Mouse (Mus musculus): ENCODE data around the gene 2010106E10Rik. TPM values are rescaled to one million over a fixed set of nuclear protein-coding genes. Genes with fewer than 3 reads are reported as not detected.
A peak's percentile ranks its signal among the peaks of the same experiment; 100 is the strongest.

Gene 2010106E10Rik
- polyA plus RNA-seq (2015; fragmentation: Nextera tagmentation; extraction: Ambion mirVana) = 2.3 and 3.0 TPM in 2 replicates

DNA sequence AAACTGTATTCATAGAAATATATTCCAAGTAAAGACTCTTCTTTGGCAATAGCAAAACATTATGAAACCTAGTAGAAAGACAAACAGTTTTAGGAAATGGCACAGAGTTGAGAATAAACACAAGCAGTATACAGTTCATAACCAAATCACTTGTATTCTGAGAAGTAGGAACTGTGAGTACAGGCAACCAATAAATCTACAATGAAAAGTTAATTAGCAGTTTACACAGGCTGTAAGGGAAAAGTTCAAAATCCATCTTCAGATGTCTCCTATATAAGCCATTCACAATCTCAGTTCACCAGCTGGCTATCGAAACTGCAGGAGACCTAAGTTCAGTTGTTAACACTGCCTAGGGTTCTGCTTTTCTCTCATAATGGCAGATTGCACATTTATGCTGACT lies at the start of gene 2010106E10Rik:
2010106E10Rik (plus strand) TSS at position 301 of the 400 bp plus-strand sequence.
- H3K27ac ChIP-seq = no peak within 1 kb of the TSS
- no peaks in the 10 kb centered on the region for H3K36me3 ChIP-seq
- no peak within 1 kb of the TSS for H3K4me3 ChIP-seq (replicated peaks)
- H3K9me3 ChIP-seq = no peaks in the 10 kb centered on the region
- H3K9ac ChIP-seq = no peak within 1 kb of the TSS
- H3K4me2 ChIP-seq (replicated peaks) = no peak within 1 kb of the TSS
- WGBS = 48% methylated on average over 1 of the region's 1 CpGs
- no peaks in the 10 kb centered on the region for H3K27me3 ChIP-seq (replicated peaks)
- no peaks in the 10 kb centered on the region for H3K4me1 ChIP-seq (replicated peaks)
- no peak for ATAC-seq

DNA sequence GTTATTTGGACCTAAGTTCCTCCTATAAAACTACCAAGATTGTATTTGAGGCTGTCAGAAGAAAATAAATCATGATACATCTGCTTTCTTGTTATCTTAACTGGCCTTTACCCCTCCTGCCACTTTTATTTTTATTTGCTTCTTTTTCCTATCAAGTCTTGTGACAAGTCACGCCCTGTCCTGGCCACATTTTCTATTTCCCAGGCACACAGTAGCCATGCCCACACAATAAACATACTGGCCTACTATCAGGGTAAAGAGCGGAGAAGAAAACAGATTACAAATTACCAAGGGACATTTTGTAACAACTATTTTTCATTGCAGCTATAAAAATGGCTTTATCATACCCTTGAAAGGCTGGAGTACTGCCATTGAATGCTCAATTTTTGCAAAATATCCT lies 10.6 kb downstream of the 2010106E10Rik start:
- Histone ChIP-seq H3K36me3 (no peaks in the 10 kb centered on the region), H3K4me2 (replicated peaks) (no peak overlapping the region), H3K9ac (no peak overlapping the region), H3K27me3 (replicated peaks) (no peaks in the 10 kb centered on the region), H3K27ac (no peak overlapping the region), H3K4me1 (replicated peaks) (no peaks in the 10 kb centered on the region), H3K4me3 (replicated peaks) (no peak overlapping the region), H3K9me3 (no peaks in the 10 kb centered on the region)
- 67% methylated on average over 2 of the region's 2 CpGs for WGBS
- ATAC-seq = no peak

- no peak overlapping the region for H3K4me3 ChIP-seq (replicated peaks)
Measured at GRCm38 (mm10) chrX:112524755-112525154, 29.7 kb downstream of the 2010106E10Rik start.

DNA sequence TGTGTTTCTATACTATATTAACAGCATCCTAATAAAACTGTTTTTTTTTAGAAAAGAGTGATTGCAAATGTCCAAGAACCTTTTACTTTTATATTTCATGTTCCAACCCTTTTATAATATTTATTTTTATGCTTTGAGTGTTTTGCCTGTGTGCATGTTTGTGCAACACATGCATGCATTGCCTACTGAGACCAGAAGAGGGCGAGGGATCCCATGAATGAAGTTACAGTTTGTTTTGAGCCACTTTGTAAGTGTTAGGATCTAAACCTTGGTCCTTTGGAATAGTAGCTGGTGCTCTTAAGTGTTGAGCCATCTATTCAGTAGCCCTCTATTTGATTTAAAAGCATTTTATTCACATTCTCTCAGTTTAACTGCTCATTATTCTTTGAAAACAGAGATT lies 48.0 kb downstream of the 2010106E10Rik start:
- no peak overlapping the region for H3K9ac ChIP-seq
- no peak overlapping the region for H3K4me3 ChIP-seq (replicated peaks)
- H3K36me3 ChIP-seq = no peaks in the 10 kb centered on the region
- H3K4me2 ChIP-seq (replicated peaks) = no peak overlapping the region
- no peak overlapping the region for H3K27ac ChIP-seq
- no peaks in the 10 kb centered on the region for H3K9me3 ChIP-seq
- H3K4me1 ChIP-seq (replicated peaks) = no peaks in the 10 kb centered on the region
- no peak for ATAC-seq
- H3K27me3 ChIP-seq (replicated peaks) = no peaks in the 10 kb centered on the region
- 43% methylated on average over 1 of the region's 1 CpGs for whole genome bisulfite sequencing

More at GRCm38 (mm10) chrX:112524755-112525154, 29.7 kb downstream of the 2010106E10Rik start:
- 0 out of 2 replicates have a peak, but pooled peaks have one; percentile 17 for ATAC-seq
- Histone ChIP-seq H3K9me3 (no peaks in the 10 kb centered on the region), H3K9ac (no peak overlapping the region), H3K4me2 (replicated peaks) (no peak overlapping the region), H3K36me3 (no peaks in the 10 kb centered on the region), H3K27ac (no peak overlapping the region), H3K27me3 (replicated peaks) (no peaks in the 10 kb centered on the region), H3K4me1 (replicated peaks) (no peaks in the 10 kb centered on the region)
- WGBS = 59% methylated on average over 1 of the region's 1 CpGs

GRCm38 (mm10) chrX:112567716-112568115 lies 72.6 kb downstream of the 2010106E10Rik start:
- no peak for ATAC-seq
- no peaks in the 10 kb centered on the region for H3K4me1 ChIP-seq (replicated peaks)

GRCm38 (mm10) chrX:112600511-112601305 lies 105.6 kb downstream of the 2010106E10Rik start, which contains the start of gene Zfp711:
Gene Zfp711, plus strand, starts transcription at chrX:112600526.
- WGBS = 21% methylated on average over 72 of the region's 79 CpGs

More at GRCm38 (mm10) chrX:112567716-112568115, 72.6 kb downstream of the 2010106E10Rik start:
- H3K4me2 ChIP-seq (replicated peaks) = no peak overlapping the region
- no peaks in the 10 kb centered on the region for H3K27me3 ChIP-seq (replicated peaks)
- no peak overlapping the region for H3K4me3 ChIP-seq (replicated peaks)
- no peak overlapping the region for H3K9ac ChIP-seq
- no peak overlapping the region for H3K27ac ChIP-seq
- H3K36me3 ChIP-seq = no peaks in the 10 kb centered on the region
- 75% methylated on average over 2 of the region's 2 CpGs for WGBS
- no peaks in the 10 kb centered on the region for H3K9me3 ChIP-seq

GRCm38 (mm10) chrX:112601306-112602120 lies 106.4 kb downstream of the 2010106E10Rik start:
- no peaks in the 10 kb centered on the region for H3K4me1 ChIP-seq (replicated peaks)
- H3K4me3 ChIP-seq (replicated peaks) = peak overlapping the region; percentile 61
- WGBS = 14% methylated on average over 66 of the region's 81 CpGs
- no peaks in the 10 kb centered on the region for H3K9me3 ChIP-seq
- peak; percentile 75 for ATAC-seq
- peak overlapping the region; percentile 64 for H3K9ac ChIP-seq
- no peaks in the 10 kb centered on the region for H3K27me3 ChIP-seq (replicated peaks)
- peak overlapping the region; percentile 53 for H3K4me2 ChIP-seq (replicated peaks)
- H3K36me3 ChIP-seq = no peaks in the 10 kb centered on the region
- H3K27ac ChIP-seq = peak overlapping the region; percentile 60

More at GRCm38 (mm10) chrX:112600511-112601305, 105.6 kb downstream of the 2010106E10Rik start, which contains the start of gene Zfp711:
- ATAC-seq = peak; percentile 97
- Histone ChIP-seq H3K9ac (peak within 1 kb of the TSS; percentile 64), H3K4me2 (replicated peaks) (peak within 1 kb of the TSS; percentile 53), H3K27me3 (replicated peaks) (no peaks in the 10 kb centered on the region), H3K4me3 (replicated peaks) (peak within 1 kb of the TSS; percentile 61), H3K9me3 (no peaks in the 10 kb centered on the region), H3K27ac (peak within 1 kb of the TSS; percentile 60), H3K4me1 (replicated peaks) (no peaks in the 10 kb centered on the region), H3K36me3 (no peaks in the 10 kb centered on the region)

Other genes with a start within 250 kb of the 2010106E10Rik start
- gene Apool, start 183.9 kb upstream of the 2010106E10Rik start, polyA plus RNA-seq (2015; fragmentation: Nextera tagmentation; extraction: Ambion mirVana) = 57.0 and 57.1 TPM in 2 replicates
- not detected in 2 replicates for gene Satl1, start 88.5 kb upstream of the 2010106E10Rik start, polyA plus RNA-seq (2015; fragmentation: Nextera tagmentation; extraction: Ambion mirVana)
- 7.7 and 9.0 TPM in 2 replicates for gene Zfp711, start 105.3 kb downstream of the 2010106E10Rik start, polyA plus RNA-seq (2015; fragmentation: Nextera tagmentation; extraction: Ambion mirVana)
- gene Pof1b, start 203.4 kb downstream of the 2010106E10Rik start, polyA plus RNA-seq (2015; fragmentation: Nextera tagmentation; extraction: Ambion mirVana) = 3.8 TPM in 2 replicates